ENCODE assay signal across 8 mouse cellular contexts in the genomic region with DNA sequence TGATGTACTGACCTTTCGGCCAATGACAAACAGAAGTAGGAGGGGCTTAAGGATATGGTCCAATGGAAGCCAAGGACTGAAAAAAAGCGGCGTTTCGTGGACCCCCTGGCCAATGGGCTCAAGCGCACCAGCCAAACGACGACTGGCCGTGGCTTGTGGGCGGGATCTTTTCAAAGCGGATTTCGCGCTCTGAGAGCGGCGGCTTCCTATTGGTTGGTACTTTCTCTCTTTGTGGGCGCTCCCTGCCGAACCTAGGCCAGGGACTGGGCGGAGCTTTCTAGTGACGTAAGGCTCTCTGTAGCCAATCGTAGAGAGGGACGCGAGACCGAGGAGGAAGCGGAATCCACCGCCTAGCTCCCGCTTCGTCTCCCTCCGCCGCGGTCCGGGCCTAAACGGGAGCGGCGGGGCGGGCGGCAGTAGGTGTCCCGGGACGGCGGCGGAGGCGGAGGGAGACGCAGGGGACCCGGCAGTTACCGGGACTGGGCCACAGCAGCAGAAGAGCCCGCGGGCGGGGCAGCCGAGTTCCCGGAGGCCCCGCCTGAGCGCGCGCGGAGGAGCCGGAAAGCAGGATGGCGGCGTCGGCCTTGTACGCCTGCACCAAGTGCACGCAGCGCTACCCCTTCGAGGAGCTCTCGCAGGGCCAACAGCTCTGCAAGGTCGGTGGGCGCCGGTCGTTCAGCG. TPM values are rescaled to one million over a fixed set of nuclear protein-coding genes. Genes with fewer than 3 reads are reported as not detected.
DNase-seq lines count a peak whose midpoint lies in the region; ATAC-seq lines count a peak whose summit lies in the region.

A gene (plus strand): TSS at position 311 of the 681 bp plus-strand sequence.

- ATAC-seq in megakaryocyte progenitor cell, adult 5-6 weeks (replicated peaks; ENCODE audit: poor library complexity), result peak; percentile 72

- peak; percentile 100 for DNase-seq in adipocyte (ENCODE audit: low spot score)
- DNase-seq in embryo, embryonic 10 days (ENCODE audit: low spot score), result peak; percentile 100
- DNase-seq in gastrocnemius, postnatal 10 days, result peak; percentile 95
- DNase-seq in induced T-regulatory cell, adult 2 months (ENCODE audit: low read depth), result peak; percentile 100
- peak; percentile 99 to 100 for DNase-seq in left cerebral cortex, adult 9 months (ENCODE audit: low spot score in 2 of 2)
- DNase-seq in right cerebral cortex, postnatal 14 days, result peak; percentile 97
- DNase-seq in urinary bladder, postnatal 36 days (ENCODE audit: low spot score in 2 of 2), result peak; percentile 100

RNA-seq across cellular contexts. Expression of the gene that starts here (rescaled TPM):
- total RNA-seq in gastrocnemius, postnatal 10 days (2021), result 10 to 100 TPM; 12.3 to 16.2 TPM
- total RNA-seq in megakaryocyte progenitor cell, adult 5-6 weeks (2015), result 44.1 and 51.4 TPM in 2 replicates
- total RNA-seq in megakaryocyte progenitor cell, adult 5-6 weeks (2017), result 60.5 and 70.5 TPM in 2 replicates

Comparison
In these comparisons a context has a peak if more than half of its experiments do, and no peak if none do; other contexts are left out.
1. Peak in every context shown above with its lines: DNase-seq and ATAC-seq.